Mouse (Mus musculus) spleen, adult 10 weeks (tissue): ENCODE measurements around the gene Maz. TPM values are rescaled to one million over a fixed set of nuclear protein-coding genes. Genes with fewer than 3 reads are reported as not detected.

Source experiments
- polyA plus RNA-seq: library from polyadenylated mRNA; stranded (reverse); fragments of 350-450 nt; fragmentation: Illumina TruSeq; extraction: RNeasy Lipid Tissue Mini Kit (QIAGEN cat#74804); gene quantifications from one replicate; pipeline ENCODE4 v1.2.3, GENCODE M21; 2015; ENCODE audit warnings: low replicate concordance; ENCODE audit not compliant: insufficient read depth

Gene Maz
- polyA plus RNA-seq, result 111 TPM

GRCm38 (mm10) chr7:127026984-127027726, at the start of gene Maz:
Gene Maz (minus strand): TSS chr7:127027037.

GRCm38 (mm10) chr7:127041851-127042672, 15.2 kb upstream of the Maz start, which contains the start of gene Kif22:
Gene Kif22 (minus strand): TSS chr7:127042471.

GRCm38 (mm10) chr7:127020901-127021562, 5.8 kb downstream of the Maz start, which contains the start of the genes Gm42742 and Prrt2:
Gene Gm42742 (minus strand): TSS chr7:127021097.
Gene Prrt2 (minus strand): TSS chr7:127021211.

GRCm38 (mm10) chr7:127016971-127017949, 9.6 kb downstream of the Maz start, which contains the start of gene Pagr1a:
Gene Pagr1a (minus strand): TSS chr7:127017352.

GRCm38 (mm10) chr7:127016481-127016485, 10.6 kb downstream of the Maz start, which contains the start of gene Pagr1b:
Gene Pagr1b (minus strand): TSS chr7:127016484.

GRCm38 (mm10) chr7:127014320-127014719, 12.5 kb downstream of the Maz start, which contains the start of gene Mvp:
Gene Mvp (minus strand): TSS chr7:127014621.

GRCm38 (mm10) chr7:126975950-126976866, 50.6 kb downstream of the Maz start, which contains the start of gene Cdiptos:
Gene Cdiptos (minus strand): TSS chr7:126976098.

GRCm38 (mm10) chr7:126975893-126975949, 51.1 kb downstream of the Maz start, which contains the start of gene Cdipt:
Gene Cdipt (plus strand): TSS chr7:126975914.

Other genes with a start within 250 kb of the Maz start
- gene Tbx6, start 245.6 kb downstream of the Maz start, polyA plus RNA-seq, result 2.8 TPM
- gene Ppp4c, start 234.5 kb downstream of the Maz start, polyA plus RNA-seq, result 170 TPM
- not detected for gene Fam57b, start 229.4 kb downstream of the Maz start, polyA plus RNA-seq
- gene 4930451I11Rik, start 195.4 kb downstream of the Maz start, polyA plus RNA-seq, result not detected
- gene Doc2a, start 179.6 kb downstream of the Maz start, polyA plus RNA-seq, result not detected
- gene Hirip3, start 165.1 kb downstream of the Maz start, polyA plus RNA-seq, result 41.1 TPM
- 30.1 TPM for gene Ino80e, start 164.7 kb downstream of the Maz start, polyA plus RNA-seq
- gene Taok2, start 142.3 kb downstream of the Maz start, polyA plus RNA-seq, result 37.0 TPM
- 47.9 TPM for gene Tmem219, start 104.1 kb downstream of the Maz start, polyA plus RNA-seq
- 13.7 TPM for gene Kctd13, start 98.2 kb downstream of the Maz start, polyA plus RNA-seq
- not detected for gene Asphd1, start 77.5 kb downstream of the Maz start, polyA plus RNA-seq
- gene Sez6l2, start 76.5 kb downstream of the Maz start, polyA plus RNA-seq, result 2.6 TPM
- 56.1 TPM for gene Cdipt, start 51.1 kb downstream of the Maz start, polyA plus RNA-seq
- gene Cdiptos, start 50.9 kb downstream of the Maz start, polyA plus RNA-seq, result 2.5 TPM
- 13.5 TPM for gene Mvp, start 12.4 kb downstream of the Maz start, polyA plus RNA-seq
- not detected for gene Pagr1b, start 10.6 kb downstream of the Maz start, polyA plus RNA-seq
- 13.5 TPM for gene Pagr1a, start 9.7 kb downstream of the Maz start, polyA plus RNA-seq
- gene Gm42742, start 5.9 kb downstream of the Maz start, polyA plus RNA-seq, result 20.9 TPM
- gene Prrt2, start 5.8 kb downstream of the Maz start, polyA plus RNA-seq, result 3.2 TPM
- 10.6 TPM for gene Kif22, start 15.4 kb upstream of the Maz start, polyA plus RNA-seq
- 6.7 TPM for gene Zg16, start 60.3 kb upstream of the Maz start, polyA plus RNA-seq
- 81.1 TPM for gene AI467606, start 64.3 kb upstream of the Maz start, polyA plus RNA-seq
- gene Qprt, start 95.2 kb upstream of the Maz start, polyA plus RNA-seq, result 4.2 TPM
- gene Spn, start 110.8 kb upstream of the Maz start, polyA plus RNA-seq, result 77.1 TPM
- gene Cd2bp2, start 169.0 kb upstream of the Maz start, polyA plus RNA-seq, result 83.7 TPM
- gene Tbc1d10b, start 181.4 kb upstream of the Maz start, polyA plus RNA-seq, result 37.1 TPM
- 5.7 TPM for gene Mylpf, start 181.9 kb upstream of the Maz start, polyA plus RNA-seq
- 9.4 TPM for gene Zfp553, start 206.0 kb upstream of the Maz start, polyA plus RNA-seq
- 234 TPM for gene Sept1, start 206.1 kb upstream of the Maz start, polyA plus RNA-seq
- 6.0 TPM for gene Zfp771, start 217.2 kb upstream of the Maz start, polyA plus RNA-seq
- gene Dctpp1, start 233.7 kb upstream of the Maz start, polyA plus RNA-seq, result 8.7 TPM
- 26.2 TPM for gene Sephs2, start 247.0 kb upstream of the Maz start, polyA plus RNA-seq